15 mouse cellular contexts compared by ENCODE assay signal in the genomic region with DNA sequence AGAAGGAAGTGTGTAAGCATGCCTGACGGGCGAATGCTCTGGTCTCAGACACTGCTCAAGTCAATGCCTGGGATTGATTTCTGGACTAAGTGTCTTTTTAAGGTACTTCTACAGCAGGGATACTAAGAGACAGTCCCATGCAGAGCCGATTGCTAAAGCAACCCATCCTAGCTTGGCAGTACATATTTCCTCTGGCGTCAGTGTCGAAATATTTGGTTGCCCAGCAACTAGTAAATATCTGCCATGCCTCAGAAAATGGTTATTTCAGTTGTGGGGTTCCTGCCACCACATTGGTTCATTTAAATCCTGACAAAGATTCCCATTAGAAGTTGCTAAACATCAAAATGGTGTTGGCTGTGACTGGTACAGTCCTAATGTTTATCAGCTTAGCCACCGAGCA.
A peak's percentile ranks its signal among the peaks of the same experiment; 100 is the strongest.
DNase-seq lines count a peak whose midpoint lies in the region; ATAC-seq and TF ChIP-seq lines count a peak whose summit lies in the region.
"Had no signal": no experiment of that assay in that cellular context is flagged by ENCODE, and none has a peak within 500 bp of the region (broad histone marks: within the 10 kb centered on the region; RNA-seq: fewer than 3 reads in every experiment).

No protein-coding gene starts in this region.

- no peak for TF ChIP-seq CTCF in layer of hippocampus, adult 2 months (conservative IDR thresholded peaks at IDR 0.05)

- H3K27ac ChIP-seq in layer of hippocampus, adult 2 months: peak overlapping the region; percentile 41
- H3K27ac ChIP-seq: embryonic facial prominence, embryonic 13.5 days; forebrain, embryonic 15.5 days; neural tube, embryonic 15.5 days had no signal

- H3K4me3 ChIP-seq in layer of hippocampus, adult 2 months: no peak overlapping the region
- H3K4me3 ChIP-seq: embryonic facial prominence, embryonic 13.5 days; forebrain, embryonic 15.5 days; neural tube, embryonic 15.5 days had no signal

- ATAC-seq in neutrophil, adult 5-6 weeks (ENCODE audit: extremely low read depth, insufficient number of reproducible peaks, low FRiP score, poor library complexity, severe bottlenecking): 0 out of 2 replicates have a peak, but pooled peaks have one; percentile 9
- ATAC-seq in cerebellum, adult (ENCODE audit: insufficient number of reproducible peaks, low FRiP score, low TSS enrichment): no peak
- ATAC-seq: activated CD4-positive, CD25-positive, alpha-beta regulatory T cell, adult 4 months; forebrain, embryonic 15.5 days; liver, postnatal 0 days; midbrain, embryonic 16.5 days had no signal

- DNase-seq in layer of hippocampus, adult 2 months (ENCODE audit: low spot score in 2 of 2): peak in 1 of 2 experiments; percentile 13
- DNase-seq in layer of hippocampus, adult 11-12 months (ENCODE audit: low spot score): no peak
- DNase-seq in NIH3T3 (ENCODE audit: low read depth): peak; percentile 78
- DNase-seq in fibroblast of lung, adult 2 months (ENCODE audit: low read depth): peak; percentile 65
- no peak for DNase-seq in right cerebral cortex, postnatal 36 days (ENCODE audit: low spot score in 2 of 2)
- DNase-seq: cerebellum, postnatal 14 days; kidney, postnatal 36 days; liver, postnatal 0 days had no signal

Comparison
In these comparisons a context has a peak if more than half of its experiments do, and no peak if none do; other contexts are left out.
1. DNase-seq: peak in NIH3T3 (single experiment) and fibroblast of lung, adult 2 months (single experiment); none in layer of hippocampus, adult 11-12 months (single experiment) and right cerebral cortex, postnatal 36 days (0 of 2).